Mouse (Mus musculus) hindbrain, embryonic 14.5 days (tissue): Measurements from ENCODE around the gene Ndufv1. TPM values are rescaled to one million over a fixed set of nuclear protein-coding genes. Genes with fewer than 3 reads are reported as not detected.

Source experiments
- ATAC-seq: fragments of 200-750 bp; cut with Nextera tagmentation; 2 replicates; pipeline ENCODE4 v1.8.0; 2017; ENCODE audit warnings: moderate number of reproducible peaks, mild to moderate bottlenecking, moderate TSS enrichment, moderate library complexity; ENCODE audit not compliant: low FRiP score
- DNase-seq: peaks from one replicate; pipeline ENCODE4 v3.0.0-alpha.2; 2015; ENCODE audit warnings: low spot score
- H3K27ac ChIP-seq: fragments of 300-500 bp; sonication (generic); 2 replicates; pipeline ENCODE4 v1.5.1; 2014; ENCODE audit warnings: mild to moderate bottlenecking, moderate library complexity
- H3K27me3 ChIP-seq: fragments of 300-500 bp; sonication (generic); 2 replicates; pipeline ENCODE4 v1.6.1; 2014; ENCODE audit warnings: mild to moderate bottlenecking, low read length, mixed read lengths; ENCODE audit not compliant: control insufficient read depth, insufficient read depth
- H3K36me3 ChIP-seq: fragments of 300-500 bp; sonication (generic); replicated peaks from 2 replicates; pipeline ENCODE4 v1.6.1; 2014; ENCODE audit not compliant: control insufficient read depth, insufficient read depth
- H3K4me1 ChIP-seq: fragments of 300-500 bp; sonication (generic); replicated peaks from 2 replicates; pipeline ENCODE4 v1.6.1; 2014; ENCODE audit warnings: antibody characterized with exemption, low read length, mixed read lengths; ENCODE audit not compliant: control insufficient read depth, insufficient read depth
- H3K4me2 ChIP-seq: fragments of 300-500 bp; sonication (generic); replicated peaks from 2 replicates; pipeline ENCODE4 v1.6.1; 2014; ENCODE audit warnings: mild to moderate bottlenecking, moderate library complexity
- H3K4me3 ChIP-seq: fragments of 300-500 bp; sonication (generic); replicated peaks from 2 replicates; pipeline ENCODE4 v1.5.1; 2014; ENCODE audit warnings: mild to moderate bottlenecking, low read length
- H3K9ac ChIP-seq: fragments of 300-500 bp; sonication (generic); 2 replicates; pipeline ENCODE4 v1.6.1; 2014
- H3K9me3 ChIP-seq: fragments of 300-500 bp; sonication (generic); 2 replicates; pipeline ENCODE4 v1.6.1; 2016; ENCODE audit warnings: low read length; ENCODE audit not compliant: control insufficient read depth
- WGBS: fragments of 180-500 bp; shearing (Covaris S2); extraction: QIAGEN DNeasy Blood & Tissue Kit; methylation state at CpG from one replicate; pipeline ENCODE4 v1.1.7; 2014; 5-methylcytosine and 5-hydroxymethylcytosine counted together
- polyA plus RNA-seq: library from polyadenylated mRNA; unstranded; fragments of >200 nt; fragmentation: Nextera tagmentation; extraction: Ambion mirVana; gene quantifications from 2 replicates; pipeline ENCODE4 v1.2.1, GENCODE M21; 2014

The Ndufv1 gene
- polyA plus RNA-seq, 1 experiment from 2014 or later = 242 TPM

DNA sequence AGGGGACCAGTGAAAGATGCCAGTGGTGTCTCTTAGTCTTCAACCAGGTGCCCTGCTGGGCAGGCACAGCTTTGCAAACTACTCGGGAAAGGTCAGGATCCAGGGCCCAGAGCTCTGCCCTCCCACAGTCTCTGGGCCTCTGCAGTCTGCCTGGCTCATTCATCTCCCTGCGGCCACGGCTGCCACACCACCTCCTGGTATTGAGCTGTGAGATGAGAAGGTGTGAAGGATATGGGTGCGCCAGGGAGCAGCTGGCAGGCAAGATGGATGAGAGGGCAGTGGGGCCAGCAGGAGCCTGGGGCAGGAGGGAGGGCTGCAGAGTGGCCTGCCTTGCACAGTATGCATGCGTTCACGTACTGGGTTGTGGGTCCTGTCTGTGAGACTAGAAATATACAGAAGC lies 21.8 kb downstream of the Ndufv1 start:
- H3K36me3 ChIP-seq = no peaks in the 10 kb centered on the region
- no peaks in the 10 kb centered on the region for H3K27me3 ChIP-seq
- H3K9ac ChIP-seq = no peak overlapping the region
- ATAC-seq = no peak
- DNase-seq = no peak
- no peak overlapping the region for H3K27ac ChIP-seq
- no peak overlapping the region for H3K4me2 ChIP-seq
- no peak overlapping the region for H3K4me3 ChIP-seq
- 33% methylated on average over 6 of the region's 6 CpGs for WGBS
- 0 out of 2 replicates have a peak, but pooled peaks cover 3% of the 10 kb centered on the region for H3K4me1 ChIP-seq
- H3K9me3 ChIP-seq = no peaks in the 10 kb centered on the region

DNA sequence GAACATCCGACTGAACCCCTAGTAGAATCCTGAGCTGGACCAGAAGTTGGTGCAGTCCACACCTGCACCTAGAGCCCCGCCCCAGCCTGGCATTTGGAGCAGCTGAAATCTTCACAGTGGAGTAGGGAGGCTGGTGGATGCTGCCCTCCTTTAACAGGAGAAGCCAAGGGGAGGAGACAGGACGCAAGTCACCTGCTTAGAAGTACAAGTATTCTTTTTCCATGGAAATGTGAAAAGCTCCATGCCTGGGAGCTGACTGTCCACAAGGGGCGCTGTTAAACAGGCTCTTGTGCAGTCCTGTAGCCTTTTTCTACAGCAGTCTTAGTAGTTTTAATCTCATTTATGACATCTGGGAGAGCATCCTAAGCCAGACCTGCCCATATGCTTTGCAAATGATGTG lies 23.9 kb downstream of the Ndufv1 start:
- no peak overlapping the region for H3K9ac ChIP-seq
- no peaks in the 10 kb centered on the region for H3K9me3 ChIP-seq
- H3K4me2 ChIP-seq = no peak overlapping the region
- no peak overlapping the region for H3K4me3 ChIP-seq
- H3K36me3 ChIP-seq = no peaks in the 10 kb centered on the region
- 90% methylated on average over 4 of the region's 4 CpGs for WGBS
- ATAC-seq = no peak
- no peak for DNase-seq
- H3K27ac ChIP-seq = no peak overlapping the region
- H3K27me3 ChIP-seq = no peaks in the 10 kb centered on the region
- H3K4me1 ChIP-seq = 0 out of 2 replicates have a peak, but pooled peaks cover 3% of the 10 kb centered on the region

DNA sequence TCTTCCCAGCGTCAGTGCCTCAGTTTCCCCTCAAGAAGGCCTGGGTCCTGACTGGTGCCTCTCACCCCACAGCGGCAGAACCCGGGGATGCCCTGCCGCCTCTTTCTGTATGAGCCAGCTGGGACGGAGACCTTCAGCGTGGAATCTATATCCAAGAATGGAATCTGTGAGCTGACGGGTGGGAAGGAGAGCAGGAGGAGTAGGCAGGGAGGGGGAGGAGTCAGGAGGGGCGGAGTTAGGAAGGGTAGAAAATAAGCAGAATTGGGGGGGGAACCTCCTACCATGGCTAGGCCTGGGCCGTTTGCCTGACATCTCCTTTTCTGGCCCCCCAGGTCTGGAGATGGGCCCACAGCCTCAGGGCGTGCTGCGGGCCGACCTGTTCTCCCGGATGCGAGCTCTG lies 24.5 kb downstream of the Ndufv1 start:
- H3K27ac ChIP-seq = no peak overlapping the region
- H3K36me3 ChIP-seq = no peaks in the 10 kb centered on the region
- WGBS = 88% methylated on average over 14 of the region's 14 CpGs
- H3K4me2 ChIP-seq = no peak overlapping the region
- 0 out of 2 replicates have a peak, but pooled peaks cover 3% of the 10 kb centered on the region for H3K4me1 ChIP-seq
- no peak overlapping the region for H3K9ac ChIP-seq
- ATAC-seq (no peak), DNase-seq (no peak)
- no peaks in the 10 kb centered on the region for H3K27me3 ChIP-seq
- H3K4me3 ChIP-seq = no peak overlapping the region
- H3K9me3 ChIP-seq = no peaks in the 10 kb centered on the region

DNA sequence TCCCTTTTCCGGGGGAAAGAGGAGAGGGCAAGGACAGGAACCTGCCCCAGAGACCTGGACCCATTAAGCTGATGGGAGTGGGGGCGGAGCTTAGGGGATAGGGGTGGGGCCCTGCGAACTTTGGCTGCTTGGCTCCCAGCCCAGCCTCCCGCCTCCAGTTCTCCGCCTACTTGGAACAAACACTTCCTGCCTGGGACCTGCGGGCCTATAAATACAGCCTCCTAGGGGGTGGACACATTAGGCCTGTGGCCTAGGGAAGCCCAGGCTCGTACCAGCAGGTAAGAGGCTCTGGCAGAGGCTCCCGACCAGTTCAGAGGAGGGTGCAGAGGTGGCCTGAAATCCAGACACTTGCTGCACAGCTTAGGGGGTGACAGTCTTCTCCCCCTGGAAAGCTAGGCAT lies 26.3 kb downstream of the Ndufv1 start, which contains the start of gene Acy3:
Gene Acy3 (plus strand): TSS at position 237 of the 400 bp plus-strand sequence.
- 15% methylated on average over 8 of the region's 8 CpGs for WGBS
- Histone ChIP-seq H3K4me3 (no peak within 1 kb of the TSS), H3K36me3 (no peaks in the 10 kb centered on the region), H3K4me1 (0 out of 2 replicates have a peak, but pooled peaks cover 3% of the 10 kb centered on the region), H3K27ac (no peak within 1 kb of the TSS), H3K4me2 (no peak within 1 kb of the TSS), H3K9me3 (no peaks in the 10 kb centered on the region), H3K9ac (no peak within 1 kb of the TSS), H3K27me3 (no peaks in the 10 kb centered on the region)
- ATAC-seq (no peak), DNase-seq (peak; percentile 31)

DNA sequence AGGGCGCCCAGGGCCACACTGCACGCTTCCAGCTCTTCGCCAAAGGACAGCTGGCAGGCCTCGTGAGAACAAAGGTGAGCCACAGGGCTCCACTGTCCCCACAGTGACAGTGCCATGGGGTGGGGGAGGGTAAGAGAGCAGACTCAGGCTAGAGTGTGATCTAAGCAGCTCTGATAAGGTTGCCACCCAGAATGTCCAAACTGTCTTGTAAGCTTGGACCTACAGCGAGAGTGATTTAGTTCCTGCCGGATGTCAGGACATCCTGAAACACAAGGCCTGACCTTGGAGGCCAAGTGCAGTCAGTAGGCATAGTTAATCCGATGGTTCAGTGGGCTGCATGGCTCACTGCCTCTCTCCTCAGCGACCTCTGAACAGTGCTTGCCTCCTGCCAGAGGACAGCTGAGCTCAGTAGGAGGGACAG lies 27.3 kb downstream of the Ndufv1 start:
- DNase-seq = no peak
- Histone ChIP-seq H3K4me3 (no peak overlapping the region), H3K27ac (no peak overlapping the region), H3K4me2 (no peak overlapping the region), H3K4me1 (0 out of 2 replicates have a peak, but pooled peaks cover 3% of the 10 kb centered on the region), H3K9me3 (no peaks in the 10 kb centered on the region), H3K36me3 (no peaks in the 10 kb centered on the region), H3K27me3 (no peaks in the 10 kb centered on the region), H3K9ac (no peak overlapping the region)
- WGBS = 11% methylated on average over 8 of the region's 8 CpGs
- no peak for ATAC-seq

DNA sequence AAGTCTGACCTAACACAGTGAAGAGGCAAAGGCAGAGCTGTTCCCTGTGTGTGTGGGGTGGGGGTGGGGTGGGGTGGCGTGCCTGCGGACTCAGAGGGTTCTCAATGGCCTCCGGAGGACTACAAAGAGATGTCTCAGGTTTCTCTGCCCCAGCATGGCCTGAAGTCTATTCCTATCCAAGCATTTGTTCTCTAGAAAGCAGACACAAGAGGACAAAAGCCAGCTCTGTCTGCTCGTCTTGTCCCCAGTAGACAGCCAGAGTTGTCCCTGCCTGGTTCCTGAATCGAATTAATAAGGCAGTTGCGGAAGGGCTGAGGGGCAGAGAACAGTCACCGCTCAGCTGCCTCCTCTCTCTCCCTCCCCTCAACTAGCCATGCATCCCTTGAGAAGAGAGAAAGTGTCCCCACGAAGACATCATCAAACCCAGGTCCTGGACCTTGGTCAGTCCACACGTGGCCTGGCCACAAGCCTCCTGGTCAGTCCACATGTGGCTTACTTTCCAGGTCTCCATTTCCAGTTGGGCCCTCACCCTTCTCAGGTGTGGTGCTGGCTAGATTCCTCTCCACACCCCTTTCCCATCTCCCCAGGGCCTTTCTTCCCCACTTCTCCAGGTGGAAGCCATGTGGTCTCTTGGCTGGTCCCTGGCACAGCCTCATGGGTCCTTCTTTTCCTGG lies 28.9 kb downstream of the Ndufv1 start:
- Histone ChIP-seq H3K27ac (no peak overlapping the region), H3K9ac (no peak overlapping the region), H3K27me3 (no peaks in the 10 kb centered on the region), H3K4me2 (no peak overlapping the region), H3K4me1 (0 out of 2 replicates have a peak, but pooled peaks cover 3% of the 10 kb centered on the region), H3K36me3 (no peaks in the 10 kb centered on the region), H3K9me3 (no peaks in the 10 kb centered on the region), H3K4me3 (no peak overlapping the region)
- WGBS = 32% methylated on average over 9 of the region's 9 CpGs
- DNase-seq = no peak
- ATAC-seq = no peak

DNA sequence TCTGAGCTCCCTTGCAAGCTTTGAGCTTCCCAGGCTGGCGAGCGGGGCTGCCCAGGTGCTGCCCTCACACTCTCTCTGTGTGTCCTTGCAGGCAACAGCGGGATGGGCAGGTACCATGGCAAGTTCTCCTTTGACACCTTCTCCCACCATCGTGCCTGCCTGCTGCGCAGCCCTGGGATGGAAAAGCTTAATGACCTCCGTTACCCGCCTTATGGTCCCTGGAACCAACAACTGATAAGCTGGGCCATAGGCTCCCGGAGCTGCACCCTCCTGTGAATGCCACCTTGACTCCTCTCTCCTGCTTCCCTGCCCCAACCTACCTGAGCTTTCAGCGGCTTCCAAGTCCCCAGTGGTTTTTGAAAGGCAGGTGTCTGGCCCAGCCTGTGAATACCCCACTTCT lies 31.7 kb downstream of the Ndufv1 start:
- no peak for ATAC-seq
- WGBS = 81% methylated on average over 9 of the region's 9 CpGs
- no peak overlapping the region for H3K9ac ChIP-seq

DNA sequence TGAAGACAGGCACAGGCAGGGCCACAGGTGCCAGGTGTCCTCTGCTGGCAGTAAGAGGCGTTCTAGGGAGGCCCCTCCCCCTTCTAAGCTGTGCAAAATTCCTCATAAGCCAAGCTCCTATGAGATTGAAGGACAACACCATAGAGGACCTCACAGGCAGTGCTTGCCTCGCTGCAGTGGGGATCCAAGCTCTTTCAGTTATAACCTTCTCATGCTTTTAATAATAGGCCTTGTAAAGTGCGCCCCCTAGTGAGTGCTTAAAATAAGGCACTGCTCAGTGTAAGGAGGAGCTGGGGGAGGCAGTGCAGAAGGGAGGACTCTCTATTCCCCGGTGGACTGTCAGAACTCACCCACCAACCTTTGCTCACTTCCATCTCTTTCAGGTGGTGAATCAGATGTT lies 32.3 kb downstream of the Ndufv1 start:
- ATAC-seq (0 out of 2 replicates have a peak, but pooled peaks have one; percentile 46), DNase-seq (peak; percentile 87)
- 17% methylated on average over 4 of the region's 4 CpGs for WGBS
- H3K4me1 ChIP-seq = no peaks in the 10 kb centered on the region
- no peak overlapping the region for H3K4me3 ChIP-seq
- no peaks in the 10 kb centered on the region for H3K27me3 ChIP-seq
- H3K27ac ChIP-seq = no peak overlapping the region
- H3K9me3 ChIP-seq = no peaks in the 10 kb centered on the region
- no peak overlapping the region for H3K4me2 ChIP-seq
- no peak overlapping the region for H3K9ac ChIP-seq
- no peaks in the 10 kb centered on the region for H3K36me3 ChIP-seq

More for the DNA sequence above, 31.7 kb downstream of the Ndufv1 start:
- Histone ChIP-seq H3K36me3 (no peaks in the 10 kb centered on the region), H3K4me1 (no peaks in the 10 kb centered on the region), H3K27me3 (no peaks in the 10 kb centered on the region), H3K27ac (no peak overlapping the region), H3K4me2 (no peak overlapping the region), H3K4me3 (no peak overlapping the region), H3K9me3 (no peaks in the 10 kb centered on the region)
- no peak for DNase-seq

DNA sequence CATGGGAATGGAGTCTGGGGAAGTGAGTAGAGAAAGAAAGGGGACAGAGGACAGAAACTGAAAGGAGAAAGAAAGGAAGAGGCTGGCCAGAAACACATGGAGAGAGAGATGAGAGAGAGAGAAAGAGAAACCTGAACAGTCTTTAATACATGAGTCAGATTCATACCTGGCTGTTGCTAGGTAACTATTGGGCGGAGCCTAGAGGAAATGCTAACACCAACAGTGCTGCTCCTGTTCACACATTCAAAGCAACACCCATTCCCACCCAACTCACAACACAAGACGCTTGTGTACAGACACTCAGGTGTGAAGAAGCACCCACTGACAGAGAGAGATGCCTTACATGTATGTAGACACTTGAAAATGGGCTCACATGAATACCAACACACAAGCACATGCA lies 36.7 kb downstream of the Ndufv1 start:
- H3K9ac ChIP-seq = no peak overlapping the region
- H3K4me3 ChIP-seq = no peak overlapping the region
- H3K36me3 ChIP-seq = no peaks in the 10 kb centered on the region
- no peak overlapping the region for H3K4me2 ChIP-seq
- no peak for ATAC-seq
- no peaks in the 10 kb centered on the region for H3K27me3 ChIP-seq
- no peaks in the 10 kb centered on the region for H3K9me3 ChIP-seq
- 82% methylated on average over 2 of the region's 2 CpGs for WGBS
- H3K4me1 ChIP-seq = no peaks in the 10 kb centered on the region
- no peak overlapping the region for H3K27ac ChIP-seq
- no peak for DNase-seq
